Mouse (Mus musculus) left cerebral cortex, postnatal 25 days (tissue): ENCODE data around the gene Zfp420. TPM values are rescaled to one million over a fixed set of nuclear protein-coding genes. Genes with fewer than 3 reads are reported as not detected.
A peak's percentile ranks its signal among the peaks of the same experiment; 100 is the strongest.
"Not testable (repeated sequence)": the region's sequence is repeated elsewhere in the genome, so short reads cannot be mapped to it uniquely, and the experiment has no call there.

Experiments used
- DNase-seq, 2 experiments: peaks; one replicate each; pipeline ENCODE4 v3.0.0; 2022; ENCODE audit warnings: low spot score in 2 of 2, mixed read lengths in 1 of 2
- intact Hi-C: fragments of 180-260 bp; cut with DNase I; formaldehyde crosslinking; loops from one replicate; pipeline ENCODE4 v1.15.1; 2025
- total RNA-seq, 2 experiments: library from RNA; stranded (reverse); gene quantifications; 2 replicates each; pipeline ENCODE4 v1.2.3; 2021

Gene Zfp420
- total RNA-seq, result 10 to 100 TPM; 14.2 to 14.4 TPM

- intact Hi-C loops, result loop anchor here (5.0 kb wide), 1 partner anchor 47 kb away; the partner anchor contains the start of genes Zfp27 and Zfp383
- peak; percentile 88 to 97 for DNase-seq
Measured at GRCm38 (mm10) chr7:29859532-29860517, at the start of gene Zfp420. Zfp420 (plus strand) TSS chr7:29859979.

GRCm38 (mm10) chr7:29812244-29812643, 47.5 kb upstream of the Zfp420 start:
- no peak for DNase-seq
- intact Hi-C loops, result no loop called here

- no peak for DNase-seq
- intact Hi-C loops, result loop anchor here (2.0 kb wide), 1 partner anchor 30 kb away; no protein-coding TSS in a partner anchor
Measured at GRCm38 (mm10) chr7:29814381-29814780, 45.4 kb upstream of the Zfp420 start.

- DNase-seq, result peak in 1 of 2 experiments; percentile 11
- intact Hi-C loops, result loop anchor here (2.0 to 5.0 kb wide), 2 partner anchors 30 to 92 kb away; partner anchors contain the start of genes Zfp27 and Zfp383
Measured at GRCm38 (mm10) chr7:29815061-29815784, 44.6 kb upstream of the Zfp420 start.

- DNase-seq, result peak; percentile 90 to 97
- intact Hi-C loops, result loop anchor here (1.0 to 5.0 kb wide), 3 partner anchors 31 to 91 kb away; partner anchors contain the start of genes Zfp27, Zfp383 and Zfp84
Measured at GRCm38 (mm10) chr7:29815910-29816429, 43.8 kb upstream of the Zfp420 start, which contains the start of gene Zfp790. Zfp790 (plus strand) TSS chr7:29816114.

GRCm38 (mm10) chr7:29818619-29819254, 41.0 kb upstream of the Zfp420 start:
- peak; percentile 87 to 92 for DNase-seq
- intact Hi-C loops, result loop anchor here (5.0 kb wide), 1 partner anchor 89 kb away; the partner anchor contains the start of genes Zfp27 and Zfp383

- DNase-seq, result no peak
- intact Hi-C loops, result no loop called here
Measured at GRCm38 (mm10) chr7:29828001-29828400, 31.8 kb upstream of the Zfp420 start.

- intact Hi-C loops, result no loop called here
- DNase-seq, result no peak
Measured at GRCm38 (mm10) chr7:29829804-29830203, 30.0 kb upstream of the Zfp420 start.

GRCm38 (mm10) chr7:29836816-29837215, 23.0 kb upstream of the Zfp420 start:
- intact Hi-C loops, result no loop called here
- DNase-seq, result no peak

- DNase-seq, result no peak
Measured at GRCm38 (mm10) chr7:29839256-29839655, 20.5 kb upstream of the Zfp420 start.

GRCm38 (mm10) chr7:29842105-29842504, 17.7 kb upstream of the Zfp420 start:
- no peak for DNase-seq
- intact Hi-C loops, result no loop called here

More at GRCm38 (mm10) chr7:29839256-29839655, 20.5 kb upstream of the Zfp420 start:
- intact Hi-C loops, result no loop called here

GRCm38 (mm10) chr7:29844616-29845015, 15.2 kb upstream of the Zfp420 start:
- no peak for DNase-seq

GRCm38 (mm10) chr7:29852831-29853218, 7.0 kb upstream of the Zfp420 start:
- intact Hi-C loops, result no loop called here

More at GRCm38 (mm10) chr7:29844616-29845015, 15.2 kb upstream of the Zfp420 start:
- intact Hi-C loops, result no loop called here

GRCm38 (mm10) chr7:29853219-29853842, 6.4 kb upstream of the Zfp420 start, which contains the start of gene Zfp940:
Zfp940 (minus strand) TSS chr7:29853669.
- intact Hi-C loops, result no loop called here

More at GRCm38 (mm10) chr7:29852831-29853218, 7.0 kb upstream of the Zfp420 start:
- DNase-seq, result no peak

GRCm38 (mm10) chr7:29861660-29862059, 1.9 kb downstream of the Zfp420 start:
- DNase-seq, result no peak
- intact Hi-C loops, result no loop called here

More at GRCm38 (mm10) chr7:29853219-29853842, 6.4 kb upstream of the Zfp420 start, which contains the start of gene Zfp940:
- peak; percentile 90 to 96 for DNase-seq

- intact Hi-C loops, result no loop called here
- DNase-seq, result no peak
Measured at GRCm38 (mm10) chr7:29874256-29874655, 14.5 kb downstream of the Zfp420 start.

GRCm38 (mm10) chr7:29877561-29877960, 17.8 kb downstream of the Zfp420 start:
- DNase-seq, intact Hi-C loops: not testable (repeated sequence)

- no peak for DNase-seq
- intact Hi-C loops, result no loop called here
Measured at GRCm38 (mm10) chr7:29880056-29880455, 20.3 kb downstream of the Zfp420 start.
